Mouse (Mus musculus) kidney, adult 2 months (tissue): Measurements from ENCODE around the gene Hrc.

Experiments
- CTCF ChIP-seq: fragments of 200-500 bp; conservative IDR thresholded peaks from 2 replicates; pipeline ENCODE4 v1.5.1; 2011; ENCODE audit warnings: low read depth, mild to moderate bottlenecking, control low read depth, low read length, moderate library complexity, mixed read lengths; ENCODE audit not compliant: insufficient read depth, insufficient read length
- POLR2A ChIP-seq: fragments of 200-500 bp; IDR thresholded peaks from one replicate; pipeline ENCODE4 v1.6.1; 2011; ENCODE audit warnings: low read depth, low read length, control low read depth

- TF ChIP-seq CTCF (no peak), POLR2A (no peak)
Measured at GRCm38 (mm10) chr7:45369022-45369745, 34.1 kb downstream of the Hrc start.
